Mouse (Mus musculus): ENCODE data around the gene Numbl. TPM values are rescaled to one million over a fixed set of nuclear protein-coding genes. Genes with fewer than 3 reads are reported as not detected.

The Numbl gene
- polyA plus RNA-seq, 1 experiment from 2014 or later: 36.5 TPM

GRCm38 (mm10) chr7:27326101-27326880, 68.1 kb downstream of the Numbl start:
- H3K27ac ChIP-seq: no peak overlapping the region
- H3K36me3 ChIP-seq: no peaks in the 10 kb centered on the region
- peaks cover 34% of the 10 kb centered on the region for H3K4me1 ChIP-seq
- peaks cover 78% of the 10 kb centered on the region for H3K27me3 ChIP-seq
- H3K4me3 ChIP-seq: peak overlapping the region; percentile 33; the same call in 1 of the 2 replicates
- peak overlapping the region; percentile 48 for H3K4me2 ChIP-seq (replicated peaks)
- 0 out of 2 replicates have a peak overlapping the region, but pooled peaks have one; percentile 34 for H3K9ac ChIP-seq
- H3K9me3 ChIP-seq: no peaks in the 10 kb centered on the region
- ATAC-seq (ENCODE audit: insufficient number of reproducible peaks, insufficient read depth, low FRiP score, low TSS enrichment): no peak
- 26% methylated on average over 34 of the region's 34 CpGs for WGBS

- H3K4me2 ChIP-seq (replicated peaks): no peak overlapping the region
- WGBS: 90% methylated on average over 8 of the region's 8 CpGs
- no peaks in the 10 kb centered on the region for H3K9me3 ChIP-seq
- H3K27ac ChIP-seq: no peak overlapping the region
- H3K36me3 ChIP-seq: no peaks in the 10 kb centered on the region
- H3K4me1 ChIP-seq: peaks cover 38% of the 10 kb centered on the region
- ATAC-seq (ENCODE audit: insufficient number of reproducible peaks, insufficient read depth, low FRiP score, low TSS enrichment): no peak
- no peak overlapping the region for H3K4me3 ChIP-seq
- H3K27me3 ChIP-seq: peaks cover 82% of the 10 kb centered on the region
- H3K9ac ChIP-seq: no peak overlapping the region
These were observed 69.3 kb downstream of the Numbl start for GRCm38 (mm10) chr7:27327500-27327899.

GRCm38 (mm10) chr7:27328161-27328560, 69.9 kb downstream of the Numbl start:
- 81% methylated on average over 11 of the region's 11 CpGs for WGBS
- Histone ChIP-seq H3K36me3 (no peaks in the 10 kb centered on the region), H3K9me3 (no peaks in the 10 kb centered on the region), H3K27me3 (peaks cover 89% of the 10 kb centered on the region), H3K4me3 (no peak overlapping the region), H3K27ac (no peak overlapping the region), H3K4me1 (peaks cover 45% of the 10 kb centered on the region), H3K9ac (no peak overlapping the region), H3K4me2 (replicated peaks) (no peak overlapping the region)
- no peak for ATAC-seq (ENCODE audit: insufficient number of reproducible peaks, insufficient read depth, low FRiP score, low TSS enrichment)

GRCm38 (mm10) chr7:27328648-27329047, 70.4 kb downstream of the Numbl start:
- Histone ChIP-seq H3K4me1 (peaks cover 46% of the 10 kb centered on the region), H3K9ac (no peak overlapping the region), H3K36me3 (no peaks in the 10 kb centered on the region), H3K27me3 (peaks cover 93% of the 10 kb centered on the region), H3K4me3 (no peak overlapping the region), H3K4me2 (replicated peaks) (no peak overlapping the region), H3K27ac (no peak overlapping the region), H3K9me3 (no peaks in the 10 kb centered on the region)
- ATAC-seq (ENCODE audit: insufficient number of reproducible peaks, insufficient read depth, low FRiP score, low TSS enrichment): no peak
- 28% methylated on average over 16 of the region's 16 CpGs for WGBS

- H3K9ac ChIP-seq: peak overlapping the region; percentile 2; the same call in 1 of the 2 replicates
- H3K27ac ChIP-seq: no peak overlapping the region
- ATAC-seq (ENCODE audit: insufficient number of reproducible peaks, insufficient read depth, low FRiP score, low TSS enrichment): peak; percentile 39; the same call in 1 of the 2 replicates
- H3K4me2 ChIP-seq (replicated peaks): peak overlapping the region; percentile 42
- H3K9me3 ChIP-seq: no peaks in the 10 kb centered on the region
- H3K36me3 ChIP-seq: no peaks in the 10 kb centered on the region
- H3K27me3 ChIP-seq: peaks cover 97% of the 10 kb centered on the region
- WGBS: 4% methylated on average over 45 of the region's 45 CpGs
- peaks cover 54% of the 10 kb centered on the region for H3K4me1 ChIP-seq
- peak overlapping the region; percentile 17; the same call in 1 of the 2 replicates for H3K4me3 ChIP-seq
These were observed 71.2 kb downstream of the Numbl start for GRCm38 (mm10) chr7:27329326-27329947.

DNA sequence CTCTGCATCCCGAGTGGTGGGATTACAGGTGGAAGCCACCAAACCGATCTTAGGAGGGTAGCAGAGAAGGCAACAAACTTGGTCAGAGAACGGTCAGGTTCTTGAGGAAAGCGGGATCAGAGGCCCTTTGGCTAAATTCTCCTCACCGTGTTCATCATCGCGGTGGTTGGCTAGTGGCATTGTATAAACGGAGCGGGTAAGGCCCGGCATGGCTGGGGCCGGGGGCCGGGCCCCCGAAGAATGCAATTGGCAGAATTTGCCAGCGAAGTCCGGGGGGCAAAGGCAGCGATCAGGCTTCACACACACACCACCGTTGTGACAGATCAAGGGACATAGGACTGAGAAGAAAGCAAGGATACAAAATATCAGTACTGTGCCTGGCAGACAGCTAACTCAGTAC, 71.7 kb downstream of the Numbl start:
- ATAC-seq (ENCODE audit: insufficient number of reproducible peaks, insufficient read depth, low FRiP score, low TSS enrichment): no peak
- Histone ChIP-seq H3K4me3 (peak overlapping the region; percentile 38; the same call in 1 of the 2 replicates), H3K9ac (no peak overlapping the region), H3K4me1 (peaks cover 59% of the 10 kb centered on the region), H3K27me3 (peaks cover 98% of the 10 kb centered on the region), H3K27ac (no peak overlapping the region), H3K36me3 (no peaks in the 10 kb centered on the region), H3K4me2 (replicated peaks) (peak overlapping the region; percentile 91), H3K9me3 (no peaks in the 10 kb centered on the region)
- 24% methylated on average over 17 of the region's 17 CpGs for WGBS

DNA sequence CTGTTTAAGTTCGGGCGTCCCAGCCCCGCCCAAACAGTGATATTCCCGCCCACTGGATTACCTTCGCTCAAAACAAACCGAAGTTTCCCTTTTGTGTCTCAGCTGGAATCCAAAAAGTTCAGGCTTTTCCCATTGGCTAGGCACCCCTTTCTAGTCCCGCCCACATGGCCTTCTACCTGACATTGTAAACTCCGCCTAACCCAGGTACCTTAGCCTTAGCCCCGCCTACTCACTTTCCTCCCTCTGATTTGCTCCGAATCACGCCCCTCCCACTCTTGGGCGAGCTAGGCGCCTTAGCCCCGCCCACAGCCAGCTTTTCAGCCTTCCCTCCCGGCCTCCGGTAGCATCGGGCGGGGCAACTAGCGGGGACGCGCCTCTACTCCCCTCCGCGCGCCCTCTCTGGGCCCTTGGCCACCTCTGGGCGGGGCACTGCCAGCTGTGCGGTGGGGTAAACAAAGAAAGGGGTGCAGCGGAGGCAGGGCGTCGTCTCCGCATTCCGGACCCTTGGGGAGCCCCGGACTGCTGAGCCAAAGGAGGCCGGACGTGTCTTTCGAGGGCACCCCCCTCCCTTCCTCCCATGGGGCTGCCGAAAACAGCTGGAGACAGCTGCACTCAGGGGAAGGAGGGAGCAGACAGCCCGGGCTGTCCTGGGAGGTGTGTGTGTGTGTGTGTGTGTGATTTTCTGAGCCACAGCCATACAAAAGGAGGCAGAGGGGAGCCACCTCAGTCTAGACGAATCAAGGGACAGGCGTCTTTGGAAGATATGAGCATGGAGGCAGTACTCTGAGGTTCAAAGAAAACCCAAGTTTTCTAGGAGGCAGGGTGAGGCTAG, 72.7 kb downstream of the Numbl start:
- H3K9me3 ChIP-seq: no peaks in the 10 kb centered on the region

GRCm38 (mm10) chr7:27331541-27331851, 73.3 kb downstream of the Numbl start:
- ATAC-seq (ENCODE audit: insufficient number of reproducible peaks, insufficient read depth, low FRiP score, low TSS enrichment): no peak
- peak overlapping the region; percentile 91 for H3K4me2 ChIP-seq (replicated peaks)

More for the DNA sequence above, 72.7 kb downstream of the Numbl start:
- peak overlapping the region; percentile 38 for H3K4me3 ChIP-seq
- H3K36me3 ChIP-seq: no peaks in the 10 kb centered on the region
- H3K9ac ChIP-seq: peak overlapping the region; percentile 11; the same call in 1 of the 2 replicates
- peak overlapping the region; percentile 59; the same call in 1 of the 2 replicates for H3K27ac ChIP-seq
- H3K4me1 ChIP-seq: peaks cover 61% of the 10 kb centered on the region
- ATAC-seq (ENCODE audit: insufficient number of reproducible peaks, insufficient read depth, low FRiP score, low TSS enrichment): no peak
- WGBS: 1% methylated on average over 39 of the region's 39 CpGs
- peak overlapping the region; percentile 91 for H3K4me2 ChIP-seq (replicated peaks)
- peaks cover 95% of the 10 kb centered on the region for H3K27me3 ChIP-seq

More at GRCm38 (mm10) chr7:27331541-27331851, 73.3 kb downstream of the Numbl start:
- H3K27ac ChIP-seq: no peak overlapping the region
- peaks cover 55% of the 10 kb centered on the region for H3K4me1 ChIP-seq
- 0 out of 2 replicates have a peak overlapping the region, but pooled peaks have one; percentile 38 for H3K4me3 ChIP-seq
- 4% methylated on average over 8 of the region's 8 CpGs for WGBS
- H3K9ac ChIP-seq: no peak overlapping the region
- no peaks in the 10 kb centered on the region for H3K36me3 ChIP-seq
- peaks cover 89% of the 10 kb centered on the region for H3K27me3 ChIP-seq
- H3K9me3 ChIP-seq: no peaks in the 10 kb centered on the region

Other genes starting within 250 kb of the Numbl start
- gene Cyp2a12, start 229.4 kb upstream of the Numbl start, polyA plus RNA-seq (2016; fragmentation: Nextera tagmentation; extraction: Ambion mirVana): not detected in 2 replicates
- gene Cyp2f2, start 138.5 kb upstream of the Numbl start, polyA plus RNA-seq (2016; fragmentation: Nextera tagmentation; extraction: Ambion mirVana): 0.63 TPM in 1 of 2 replicates, not detected in the other
- gene Cyp2t4, start 104.7 kb upstream of the Numbl start, polyA plus RNA-seq (2016; fragmentation: Nextera tagmentation; extraction: Ambion mirVana): 0.14 and 0.19 TPM in 2 replicates
- gene Egln2, start 91.6 kb upstream of the Numbl start, polyA plus RNA-seq (2016; fragmentation: Nextera tagmentation; extraction: Ambion mirVana): 95.8 and 99.8 TPM in 2 replicates
- gene Rab4b, start 79.5 kb upstream of the Numbl start, polyA plus RNA-seq (2016; fragmentation: Nextera tagmentation; extraction: Ambion mirVana): 63.9 and 71.4 TPM in 2 replicates
- 0.49 and 0.67 TPM in 2 replicates for gene Gm21983, start 77.3 kb upstream of the Numbl start, polyA plus RNA-seq (2016; fragmentation: Nextera tagmentation; extraction: Ambion mirVana)
- gene Mia, start 77.3 kb upstream of the Numbl start, polyA plus RNA-seq (2016; fragmentation: Nextera tagmentation; extraction: Ambion mirVana): 38.8 and 50.4 TPM in 2 replicates
- gene BC024978, start 62.7 kb upstream of the Numbl start, polyA plus RNA-seq (2016; fragmentation: Nextera tagmentation; extraction: Ambion mirVana): 3.7 and 4.7 TPM in 2 replicates
- gene Snrpa, start 62.2 kb upstream of the Numbl start, polyA plus RNA-seq (2016; fragmentation: Nextera tagmentation; extraction: Ambion mirVana): 293 and 312 TPM in 2 replicates
- gene Itpkc, start 29.8 kb upstream of the Numbl start, polyA plus RNA-seq (2016; fragmentation: Nextera tagmentation; extraction: Ambion mirVana): 9.2 and 11.0 TPM in 2 replicates
- gene Coq8b, start 25.4 kb upstream of the Numbl start, polyA plus RNA-seq (2016; fragmentation: Nextera tagmentation; extraction: Ambion mirVana): 16.1 and 19.6 TPM in 2 replicates
- 15.9 and 16.8 TPM in 2 replicates for gene Ltbp4, start 79.3 kb downstream of the Numbl start, polyA plus RNA-seq (2016; fragmentation: Nextera tagmentation; extraction: Ambion mirVana)
- gene Shkbp1, start 97.6 kb downstream of the Numbl start, polyA plus RNA-seq (2016; fragmentation: Nextera tagmentation; extraction: Ambion mirVana): 75.8 and 83.2 TPM in 2 replicates
- gene Gm20479, start 99.0 kb downstream of the Numbl start, polyA plus RNA-seq (2016; fragmentation: Nextera tagmentation; extraction: Ambion mirVana): 0.58 and 0.94 TPM in 2 replicates
- 0.27 and 0.51 TPM in 2 replicates for gene Sptbn4, start 189.3 kb downstream of the Numbl start, polyA plus RNA-seq (2016; fragmentation: Nextera tagmentation; extraction: Ambion mirVana)
- gene Blvrb, start 189.5 kb downstream of the Numbl start, polyA plus RNA-seq (2016; fragmentation: Nextera tagmentation; extraction: Ambion mirVana): 34.5 and 36.8 TPM in 2 replicates
- 29.9 and 33.1 TPM in 2 replicates for gene Sertad3, start 215.3 kb downstream of the Numbl start, polyA plus RNA-seq (2016; fragmentation: Nextera tagmentation; extraction: Ambion mirVana)
- 31.1 and 32.0 TPM in 2 replicates for gene Sertad1, start 228.5 kb downstream of the Numbl start, polyA plus RNA-seq (2016; fragmentation: Nextera tagmentation; extraction: Ambion mirVana)
- gene Prx, start 240.9 kb downstream of the Numbl start, polyA plus RNA-seq (2016; fragmentation: Nextera tagmentation; extraction: Ambion mirVana): 5.6 and 6.2 TPM in 2 replicates

Measured in embryonic facial prominence, embryonic 12.5 days (tissue).